Mouse (Mus musculus) hindbrain, embryonic 13.5 days (tissue): ENCODE data around the gene Plekhg1. TPM values are rescaled to one million over a fixed set of nuclear protein-coding genes. Genes with fewer than 3 reads are reported as not detected.
A peak's percentile ranks its signal among the peaks of the same experiment; 100 is the strongest.

Source experiments
- ATAC-seq: fragments of 200-750 bp; cut with Nextera tagmentation; 2 replicates; pipeline ENCODE4 v1.8.0; 2017; ENCODE audit warnings: moderate TSS enrichment; ENCODE audit not compliant: low FRiP score
- H3K27ac ChIP-seq: fragments of 300-500 bp; sonication (generic); 2 replicates; pipeline ENCODE4 v1.5.1; 2015; ENCODE audit warnings: inconsistent platforms, mild to moderate bottlenecking, moderate library complexity
- H3K27me3 ChIP-seq: fragments of 300-500 bp; sonication (generic); 2 replicates; pipeline ENCODE4 v1.6.1; 2015; ENCODE audit warnings: mild to moderate bottlenecking, inconsistent platforms
- H3K36me3 ChIP-seq: fragments of 300-500 bp; sonication (generic); 2 replicates; pipeline ENCODE4 v1.6.1; 2015; ENCODE audit warnings: mild to moderate bottlenecking, inconsistent platforms
- H3K4me1 ChIP-seq: fragments of 300-500 bp; sonication (generic); replicated peaks from 2 replicates; pipeline ENCODE4 v1.6.1; 2015; ENCODE audit warnings: inconsistent platforms
- H3K4me2 ChIP-seq: fragments of 300-500 bp; sonication (generic); 2 replicates; pipeline ENCODE4 v1.6.1; 2015; ENCODE audit warnings: inconsistent platforms, mild to moderate bottlenecking, moderate library complexity
- H3K4me3 ChIP-seq: fragments of 300-500 bp; sonication (generic); 2 replicates; pipeline ENCODE4 v1.5.1; 2015; ENCODE audit warnings: mild to moderate bottlenecking, inconsistent platforms
- H3K9ac ChIP-seq: fragments of 300-500 bp; sonication (generic); 2 replicates; pipeline ENCODE4 v1.6.1; 2015; ENCODE audit warnings: mild to moderate bottlenecking, inconsistent platforms
- H3K9me3 ChIP-seq: fragments of 300-500 bp; sonication (generic); 2 replicates; pipeline ENCODE4 v1.6.1; 2016; ENCODE audit warnings: inconsistent platforms
- WGBS: fragments of 180-500 bp; shearing (Covaris S2); methylation state at CpG from one replicate; pipeline ENCODE4 v1.1.7; 2015; 5-methylcytosine and 5-hydroxymethylcytosine counted together
- polyA plus RNA-seq: library from polyadenylated mRNA; unstranded; fragments of >200 nt; fragmentation: Nextera tagmentation; extraction: Ambion mirVana; gene quantifications from 2 replicates; pipeline ENCODE4 v1.2.1, GENCODE M21; 2015

Plekhg1 gene
- polyA plus RNA-seq, 1 experiment from 2014 or later = 7.4 TPM

- H3K9ac ChIP-seq = no peak overlapping the region
- no peak overlapping the region for H3K4me2 ChIP-seq
- peaks cover 7% of the 10 kb centered on the region; the same call in 1 of the 2 replicates for H3K4me1 ChIP-seq
- H3K9me3 ChIP-seq = no peaks in the 10 kb centered on the region
- H3K4me3 ChIP-seq = no peak overlapping the region
- no peaks in the 10 kb centered on the region for H3K36me3 ChIP-seq
- no peaks in the 10 kb centered on the region for H3K27me3 ChIP-seq
- no peak overlapping the region for H3K27ac ChIP-seq
- 81% methylated on average over 16 of the region's 16 CpGs for WGBS
- 0 out of 2 replicates have a peak, but pooled peaks have one; percentile 17 for ATAC-seq
These were observed 21.9 kb upstream of the Plekhg1 start for GRCm38 (mm10) chr10:3718021-3718865.

DNA sequence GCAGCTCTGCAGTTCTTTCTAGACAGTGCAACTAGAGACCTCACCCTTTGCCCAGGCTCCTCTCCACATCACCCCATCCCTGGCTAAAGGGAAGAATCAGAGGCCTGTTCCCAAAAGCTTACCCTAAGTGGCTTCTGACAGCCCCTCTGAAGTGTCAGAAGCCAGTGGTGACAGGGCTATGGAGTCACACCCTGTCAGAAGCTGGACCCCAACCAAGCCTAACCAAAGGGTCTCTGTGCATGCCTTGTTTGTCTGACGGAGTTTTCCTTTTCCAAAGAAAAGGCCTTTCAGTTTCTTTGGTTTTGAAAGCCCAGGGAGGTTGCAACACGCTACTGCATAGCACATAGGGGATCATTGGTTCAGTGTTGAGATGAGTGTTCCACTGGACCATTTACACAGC is 19.9 kb upstream of the Plekhg1 start:
- Histone ChIP-seq H3K4me2 (no peak overlapping the region), H3K9ac (no peak overlapping the region), H3K9me3 (no peaks in the 10 kb centered on the region), H3K27me3 (no peaks in the 10 kb centered on the region), H3K4me3 (no peak overlapping the region), H3K4me1 (peaks cover 7% of the 10 kb centered on the region; the same call in 1 of the 2 replicates), H3K36me3 (no peaks in the 10 kb centered on the region), H3K27ac (no peak overlapping the region)
- ATAC-seq = no peak
- WGBS = 62% methylated on average over 2 of the region's 2 CpGs

DNA sequence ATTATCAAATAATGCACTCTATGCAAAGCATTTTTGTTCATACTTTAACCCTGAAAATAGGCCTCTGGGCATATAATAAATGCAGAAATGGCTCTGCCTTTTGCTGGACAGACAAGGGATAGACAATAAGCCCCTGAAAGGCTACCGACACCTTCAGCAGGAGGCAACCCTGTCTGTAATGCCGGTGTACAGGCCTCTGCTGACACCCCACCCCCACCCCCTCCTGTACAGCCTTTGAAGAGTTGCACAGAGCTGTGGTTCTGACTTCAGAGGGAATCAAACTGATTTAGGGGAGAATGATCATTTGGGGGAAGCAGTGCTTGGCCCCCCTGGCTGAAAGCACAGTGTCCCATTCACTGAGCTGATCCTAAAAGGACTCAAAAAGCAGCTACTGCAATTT is 17.8 kb upstream of the Plekhg1 start:
- ATAC-seq = no peak
- WGBS = 13% methylated on average over 2 of the region's 2 CpGs
- H3K27me3 ChIP-seq = no peaks in the 10 kb centered on the region

DNA sequence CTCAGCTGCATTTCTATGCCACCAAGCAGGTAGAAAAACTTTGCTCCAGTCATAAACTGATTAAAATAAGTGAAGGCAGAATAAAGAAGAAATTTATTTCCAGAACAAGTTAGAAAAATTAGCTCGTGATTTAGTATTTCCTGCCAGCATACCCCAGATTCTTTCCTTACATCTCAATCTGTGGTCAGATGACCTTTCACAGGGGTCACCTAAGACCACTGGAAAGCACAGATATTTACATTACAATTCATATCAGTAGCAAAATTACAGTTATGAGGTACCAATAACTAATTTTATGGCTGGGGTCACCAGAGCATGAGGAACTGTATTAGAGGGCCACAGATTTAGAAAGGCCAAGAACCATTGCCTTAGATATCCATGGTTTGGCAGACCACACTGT is 15.5 kb upstream of the Plekhg1 start:
- no peak overlapping the region for H3K27ac ChIP-seq
- H3K9ac ChIP-seq = no peak overlapping the region
- peaks cover 7% of the 10 kb centered on the region; the same call in 1 of the 2 replicates for H3K4me1 ChIP-seq
- H3K9me3 ChIP-seq = no peaks in the 10 kb centered on the region
- no peaks in the 10 kb centered on the region for H3K36me3 ChIP-seq
- ATAC-seq = no peak
- WGBS = 84% methylated on average over 1 of the region's 1 CpGs
- H3K4me2 ChIP-seq = no peak overlapping the region
- no peaks in the 10 kb centered on the region for H3K27me3 ChIP-seq
- H3K4me3 ChIP-seq = no peak overlapping the region

More for the DNA sequence above, 17.8 kb upstream of the Plekhg1 start:
- Histone ChIP-seq H3K9ac (no peak overlapping the region), H3K4me2 (no peak overlapping the region), H3K36me3 (no peaks in the 10 kb centered on the region), H3K4me1 (peaks cover 7% of the 10 kb centered on the region; the same call in 1 of the 2 replicates), H3K9me3 (no peaks in the 10 kb centered on the region), H3K27ac (no peak overlapping the region), H3K4me3 (no peak overlapping the region)

GRCm38 (mm10) chr10:3729666-3730065 is 10.5 kb upstream of the Plekhg1 start:
- Histone ChIP-seq H3K27me3 (no peaks in the 10 kb centered on the region), H3K9ac (no peak overlapping the region), H3K4me1 (no peaks in the 10 kb centered on the region), H3K9me3 (no peaks in the 10 kb centered on the region), H3K4me3 (no peak overlapping the region), H3K36me3 (no peaks in the 10 kb centered on the region), H3K4me2 (no peak overlapping the region), H3K27ac (no peak overlapping the region)
- ATAC-seq = no peak
- 60% methylated on average over 3 of the region's 3 CpGs for WGBS

- no peaks in the 10 kb centered on the region for H3K36me3 ChIP-seq
- H3K4me3 ChIP-seq = no peak overlapping the region
- H3K27me3 ChIP-seq = no peaks in the 10 kb centered on the region
- H3K9ac ChIP-seq = no peak overlapping the region
- H3K27ac ChIP-seq = no peak overlapping the region
- WGBS = 49% methylated on average over 4 of the region's 4 CpGs
- no peaks in the 10 kb centered on the region for H3K9me3 ChIP-seq
- no peaks in the 10 kb centered on the region for H3K4me1 ChIP-seq
- no peak overlapping the region for H3K4me2 ChIP-seq
- ATAC-seq = no peak
These were observed 9.8 kb upstream of the Plekhg1 start for GRCm38 (mm10) chr10:3730314-3730713.

GRCm38 (mm10) chr10:3737034-3737433 is 3.1 kb upstream of the Plekhg1 start:
- Histone ChIP-seq H3K4me2 (no peak overlapping the region), H3K9ac (no peak overlapping the region), H3K36me3 (no peaks in the 10 kb centered on the region), H3K4me1 (peaks cover 5% of the 10 kb centered on the region), H3K4me3 (no peak overlapping the region), H3K9me3 (no peaks in the 10 kb centered on the region), H3K27me3 (peaks cover 9% of the 10 kb centered on the region; the same call in 1 of the 2 replicates), H3K27ac (no peak overlapping the region)
- ATAC-seq = no peak
- WGBS = 68% methylated on average over 3 of the region's 3 CpGs

DNA sequence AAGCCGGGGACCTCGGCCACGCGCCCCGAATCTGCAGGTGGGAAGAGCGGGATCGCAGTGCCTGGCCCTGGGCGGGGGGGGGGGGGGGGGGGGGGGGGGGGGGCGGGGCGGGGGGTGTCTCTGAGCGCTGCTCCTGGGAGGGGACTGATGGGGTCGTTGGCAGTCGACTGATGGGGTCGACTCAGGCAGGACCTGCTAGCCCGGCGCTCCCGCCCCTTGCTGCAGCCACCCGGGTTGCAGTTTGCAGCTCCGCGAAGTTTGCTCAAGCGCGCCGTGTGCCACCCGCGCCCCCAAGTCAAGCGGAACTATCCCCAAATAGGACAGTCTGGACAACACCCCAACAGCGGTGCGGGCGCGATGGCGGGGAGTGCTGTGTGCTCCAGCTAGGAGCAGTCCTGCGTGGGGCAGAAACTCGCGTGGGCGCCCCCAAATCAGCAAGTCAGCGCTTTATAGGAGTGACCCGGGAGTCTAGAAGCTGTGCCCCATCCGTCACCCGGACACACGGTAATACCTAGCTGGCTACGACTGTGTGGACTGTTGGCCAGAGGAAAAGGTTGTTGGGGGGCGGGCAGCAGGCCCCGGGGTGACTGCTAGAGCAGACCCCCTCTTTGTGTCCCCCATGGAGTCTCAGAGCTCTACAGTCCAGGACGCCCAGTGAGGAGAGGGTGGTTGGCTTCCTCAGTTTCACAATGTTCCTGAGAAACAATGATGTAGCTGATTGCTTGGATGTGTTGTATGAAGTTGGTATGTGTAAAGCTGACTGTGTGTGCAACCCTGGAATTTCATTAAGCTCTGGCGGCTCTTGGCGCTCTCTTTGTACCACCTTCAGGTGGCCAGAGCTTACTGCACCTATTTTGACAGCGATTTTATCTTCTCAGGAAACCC is 582 bp downstream of the Plekhg1 start:
- peaks cover 5% of the 10 kb centered on the region for H3K4me1 ChIP-seq
- peak overlapping the region; percentile 97 for H3K4me2 ChIP-seq
- no peaks in the 10 kb centered on the region for H3K9me3 ChIP-seq
- peaks cover 9% of the 10 kb centered on the region; the same call in 1 of the 2 replicates for H3K27me3 ChIP-seq
- peak; percentile 86 for ATAC-seq
- peak overlapping the region; percentile 76 for H3K9ac ChIP-seq
- peak overlapping the region; percentile 78 for H3K27ac ChIP-seq
- under 1% methylated on average over 36 of the region's 47 CpGs for WGBS
- H3K36me3 ChIP-seq = no peaks in the 10 kb centered on the region
- H3K4me3 ChIP-seq = peak overlapping the region; percentile 59

- no peak overlapping the region for H3K27ac ChIP-seq
- no peak overlapping the region for H3K9ac ChIP-seq
- 0 out of 2 replicates have a peak overlapping the region, but pooled peaks have one; percentile 4 for H3K4me3 ChIP-seq
- H3K4me1 ChIP-seq = peaks cover 5% of the 10 kb centered on the region
- H3K4me2 ChIP-seq = peak overlapping the region; percentile 97; the same call in 1 of the 2 replicates
- no peaks in the 10 kb centered on the region for H3K36me3 ChIP-seq
- peaks cover 9% of the 10 kb centered on the region; the same call in 1 of the 2 replicates for H3K27me3 ChIP-seq
- no peak for ATAC-seq
- no peaks in the 10 kb centered on the region for H3K9me3 ChIP-seq
- WGBS = 9% methylated on average over 5 of the region's 5 CpGs
These were observed 1.6 kb downstream of the Plekhg1 start for GRCm38 (mm10) chr10:3741791-3742190.

GRCm38 (mm10) chr10:3743069-3743468 is 2.9 kb downstream of the Plekhg1 start:
- Histone ChIP-seq H3K4me2 (no peak overlapping the region), H3K9me3 (no peaks in the 10 kb centered on the region), H3K36me3 (no peaks in the 10 kb centered on the region), H3K9ac (no peak overlapping the region), H3K4me3 (no peak overlapping the region), H3K27ac (no peak overlapping the region), H3K4me1 (peaks cover 5% of the 10 kb centered on the region), H3K27me3 (peaks cover 6% of the 10 kb centered on the region; the same call in 1 of the 2 replicates)
- no peak for ATAC-seq
- WGBS = 72% methylated on average over 2 of the region's 2 CpGs

GRCm38 (mm10) chr10:3743826-3744225 is 3.7 kb downstream of the Plekhg1 start:
- Histone ChIP-seq H3K4me2 (no peak overlapping the region), H3K36me3 (no peaks in the 10 kb centered on the region), H3K9me3 (no peaks in the 10 kb centered on the region), H3K9ac (no peak overlapping the region), H3K27ac (no peak overlapping the region), H3K27me3 (peaks cover 3% of the 10 kb centered on the region; the same call in 1 of the 2 replicates), H3K4me1 (peaks cover 5% of the 10 kb centered on the region), H3K4me3 (no peak overlapping the region)
- no peak for ATAC-seq
- WGBS = 85% methylated on average over 5 of the region's 5 CpGs
